Mouse (Mus musculus): ENCODE data around the gene Slc9a5.

GRCm38 (mm10) chr8:105397747-105398146, 49.1 kb downstream of the Slc9a5 start:
- no peak for TF ChIP-seq HCFC1 (IDR thresholded peaks at IDR 0.05; ENCODE audit: borderline replicate concordance, insufficient read depth, low read length)
- no peak for TF ChIP-seq CHD2 (IDR thresholded peaks at IDR 0.05; ENCODE audit: low read depth, low read length)
- TF ChIP-seq ZNF384 (IDR thresholded peaks at IDR 0.05; ENCODE audit: low read depth, low read length), result no peak
